Comparison of ENCODE assay signal across 8 mouse cellular contexts in the genomic region with DNA sequence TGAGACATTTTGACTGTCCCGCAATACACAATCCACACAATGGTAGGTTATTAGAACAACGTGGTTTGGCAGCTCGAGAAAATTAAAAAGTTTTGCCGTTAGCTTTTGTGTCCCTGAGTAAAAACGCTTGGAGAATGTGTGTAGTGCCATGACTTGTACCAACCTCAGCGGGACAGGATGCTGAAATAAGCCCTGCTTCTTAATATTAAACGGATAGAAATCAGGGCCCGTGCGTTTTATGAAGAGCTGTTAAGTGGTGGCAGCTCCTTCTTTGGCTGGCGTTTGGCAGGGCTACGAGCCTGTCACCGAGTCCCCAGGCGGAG. TPM values are rescaled to one million over a fixed set of nuclear protein-coding genes. Genes with fewer than 3 reads are reported as not detected.
DNase-seq lines count a peak whose midpoint lies in the region; ATAC-seq lines count a peak whose summit lies in the region.

No protein-coding gene starts in this region.

- peak overlapping the region in 1 of 2 experiments; percentile 58; a peak in 2 of 4 replicates for H3K27ac ChIP-seq in heart, embryonic 14.5 days (replicated peaks in 1 of 2; ENCODE audit: control insufficient read depth in 1 of 2, insufficient read depth in 1 of 2, low read depth in 2 of 2, low read length in 2 of 2)
- peak overlapping the region; percentile 85 for H3K27ac ChIP-seq in brown adipose tissue, adult 24 weeks (replicated peaks; ENCODE audit: low read depth, low read length)
- peak overlapping the region; percentile 7; the same call in 1 of the 2 replicates for H3K27ac ChIP-seq in hindbrain, embryonic 16.5 days (ENCODE audit: low read depth, low read length)
- H3K27ac ChIP-seq in midbrain, embryonic 13.5 days: no peak overlapping the region

- intact Hi-C loops in left cerebral cortex, postnatal 10 days (cut with DNase I): loop anchor here (5.0 kb wide), 2 partner anchors 83 to 632 kb away; no protein-coding TSS in a partner anchor

- no peaks in the 10 kb centered on the region for H3K27me3 ChIP-seq in heart, embryonic 14.5 days (ENCODE audit: control insufficient read depth, insufficient read depth, low read length)
- no peaks in the 10 kb centered on the region; the same call in 1 of the 2 replicates for H3K27me3 ChIP-seq in hindbrain, embryonic 16.5 days (replicated peaks; ENCODE audit: control insufficient read depth, insufficient read depth, low read length)
- H3K27me3 ChIP-seq in midbrain, embryonic 13.5 days: peaks cover 15% of the 10 kb centered on the region

- no peaks in the 10 kb centered on the region for H3K9me3 ChIP-seq in heart, embryonic 14.5 days (ENCODE audit: control insufficient read depth, low read length)
- no peaks in the 10 kb centered on the region for H3K9me3 ChIP-seq in hindbrain, embryonic 16.5 days (ENCODE audit: control insufficient read depth, low read length)
- H3K9me3 ChIP-seq in midbrain, embryonic 13.5 days: no peaks in the 10 kb centered on the region

- no peak for ATAC-seq in heart, embryonic 14.5 days (ENCODE audit: insufficient number of reproducible peaks, insufficient read depth, low FRiP score, low read depth)
- ATAC-seq in hindbrain, embryonic 16.5 days: no peak
- ATAC-seq in midbrain, embryonic 13.5 days: no peak

- peak overlapping the region; percentile 71 for H3K9ac ChIP-seq in heart, embryonic 14.5 days (ENCODE audit: low read length)
- H3K9ac ChIP-seq in hindbrain, embryonic 16.5 days (ENCODE audit: low read depth, low read length): peak overlapping the region; percentile 41
- H3K9ac ChIP-seq in midbrain, embryonic 13.5 days (replicated peaks): peak overlapping the region; percentile 53

- no peak for DNase-seq in heart, adult 18-20 months
- DNase-seq in frontal cortex, postnatal 36 days (ENCODE audit: low spot score in 2 of 2): no peak
- DNase-seq in right cerebral cortex, postnatal 25 days: no peak
- DNase-seq in left cerebral cortex, postnatal 10 days (ENCODE audit: extremely low spot score in 1 of 2, low spot score in 2 of 2): no peak

- peak overlapping the region; percentile 97 for H3K4me2 ChIP-seq in heart, embryonic 14.5 days (ENCODE audit: low read length)
- H3K4me2 ChIP-seq in hindbrain, embryonic 16.5 days (ENCODE audit: low read length): peak overlapping the region; percentile 70
- H3K4me2 ChIP-seq in midbrain, embryonic 13.5 days (replicated peaks): peak overlapping the region; percentile 60

- no peaks in the 10 kb centered on the region for H3K36me3 ChIP-seq in heart, embryonic 14.5 days (ENCODE audit: control insufficient read depth, insufficient read depth, low read length)
- H3K36me3 ChIP-seq in hindbrain, embryonic 16.5 days (ENCODE audit: control insufficient read depth, insufficient read depth, low read length): no peaks in the 10 kb centered on the region
- H3K36me3 ChIP-seq in midbrain, embryonic 13.5 days: no peaks in the 10 kb centered on the region

- H3K4me3 ChIP-seq in heart, embryonic 14.5 days (ENCODE audit: control insufficient read depth in 1 of 2, insufficient read depth in 1 of 2, low read depth in 1 of 2, low read length in 2 of 2): peak overlapping the region; percentile 37 to 51
- peak overlapping the region; percentile 75 for H3K4me3 ChIP-seq in brown adipose tissue, adult 24 weeks (ENCODE audit: insufficient read depth, low read depth, low read length)
- H3K4me3 ChIP-seq in hindbrain, embryonic 16.5 days (ENCODE audit: low read length): peak overlapping the region; percentile 38
- peak overlapping the region; percentile 33 for H3K4me3 ChIP-seq in midbrain, embryonic 13.5 days (replicated peaks)

- peaks cover 4 to 6% of the 10 kb centered on the region in 2 experiments; a peak in 2 of 4 replicates for H3K4me1 ChIP-seq in heart, embryonic 14.5 days (ENCODE audit: control insufficient read depth in 2 of 2, insufficient read depth in 2 of 2, low read length in 2 of 2)
- H3K4me1 ChIP-seq in brown adipose tissue, adult 24 weeks (ENCODE audit: control insufficient read depth, insufficient read depth, insufficient read length, low read length): no peaks in the 10 kb centered on the region
- peaks cover 10% of the 10 kb centered on the region for H3K4me1 ChIP-seq in hindbrain, embryonic 16.5 days (ENCODE audit: control insufficient read depth, insufficient read depth, low read depth, low read length)
- H3K4me1 ChIP-seq in midbrain, embryonic 13.5 days (replicated peaks): peaks cover 13% of the 10 kb centered on the region

- WGBS in heart, embryonic 14.5 days: 14% methylated on average over 13 of the region's 13 CpGs
- WGBS in hindbrain, embryonic 16.5 days: 20% methylated on average over 13 of the region's 13 CpGs
- WGBS in midbrain, embryonic 13.5 days: 23% methylated on average over 13 of the region's 13 CpGs

RNA-seq across cellular contexts. Expression of gene Gm5447, which starts 11.2 kb away (rescaled TPM):
- polyA plus RNA-seq in heart, embryonic 14.5 days (2014; fragmentation: Nextera tagmentation; extraction: Ambion mirVana): not detected in 2 replicates
- not detected for total RNA-seq in heart, adult 18-20 months (2021)
- polyA plus RNA-seq in brown adipose tissue, adult 24 weeks (2012; ENCODE audit: insufficient read depth, insufficient read length, missing spikeins): not detected in 2 replicates
- 0.09 TPM in 1 of 2 replicates, not detected in the other for polyA plus RNA-seq in hindbrain, embryonic 16.5 days (2015; fragmentation: Nextera tagmentation; extraction: Ambion mirVana)
- polyA plus RNA-seq in midbrain, embryonic 13.5 days (2015; fragmentation: Nextera tagmentation; extraction: Ambion mirVana): 0.11 and 0.14 TPM in 2 replicates
- under 1 TPM in 1 of 2 experiments, not detected in 1; 0.26 TPM for total RNA-seq in left cerebral cortex, postnatal 10 days (2021)

RNA-seq across cellular contexts. Expression of gene Exoc2, which starts 11.3 kb away (rescaled TPM):
- polyA plus RNA-seq in heart, embryonic 14.5 days (2014; fragmentation: Nextera tagmentation; extraction: Ambion mirVana): 23.9 and 24.6 TPM in 2 replicates
- total RNA-seq in heart, adult 18-20 months (2021): 10 to 100 TPM; 15.3 to 17.5 TPM
- 9.1 and 9.2 TPM in 2 replicates for polyA plus RNA-seq in brown adipose tissue, adult 24 weeks (2012; ENCODE audit: insufficient read depth, insufficient read length, missing spikeins)
- 46.7 and 51.8 TPM in 2 replicates for polyA plus RNA-seq in hindbrain, embryonic 16.5 days (2015; fragmentation: Nextera tagmentation; extraction: Ambion mirVana)
- 44.7 and 50.9 TPM in 2 replicates for polyA plus RNA-seq in midbrain, embryonic 13.5 days (2015; fragmentation: Nextera tagmentation; extraction: Ambion mirVana)
- total RNA-seq in left cerebral cortex, postnatal 10 days (2021): 10 to 100 TPM; 45.1 to 46.5 TPM

RNA-seq across cellular contexts. Expression of gene Hus1b, which starts 37.7 kb away (rescaled TPM):
- polyA plus RNA-seq in heart, embryonic 14.5 days (2014; fragmentation: Nextera tagmentation; extraction: Ambion mirVana): not detected in 2 replicates
- total RNA-seq in heart, adult 18-20 months (2021): under 1 TPM; 0.22 to 0.23 TPM
- not detected in 2 replicates for polyA plus RNA-seq in brown adipose tissue, adult 24 weeks (2012; ENCODE audit: insufficient read depth, insufficient read length, missing spikeins)
- not detected in 2 replicates for polyA plus RNA-seq in hindbrain, embryonic 16.5 days (2015; fragmentation: Nextera tagmentation; extraction: Ambion mirVana)
- polyA plus RNA-seq in midbrain, embryonic 13.5 days (2015; fragmentation: Nextera tagmentation; extraction: Ambion mirVana): not detected in 2 replicates
- under 1 TPM; 0.41 to 0.77 TPM for total RNA-seq in left cerebral cortex, postnatal 10 days (2021)
